Mouse (Mus musculus) small intestine, adult 2 months (tissue): ENCODE measurements around the gene Gm20696. TPM values are rescaled to one million over a fixed set of nuclear protein-coding genes. Genes with fewer than 3 reads are reported as not detected.

Source experiments
- H3K27ac ChIP-seq: fragments of 200-500 bp; 2 replicates; pipeline ENCODE4 v1.5.1; 2012; ENCODE audit warnings: low read depth, low read length, control low read depth, inconsistent platforms; ENCODE audit not compliant: insufficient read depth
- H3K27me3 ChIP-seq: fragments of 200-500 bp; 2 replicates; pipeline ENCODE4 v1.6.1; 2012; ENCODE audit warnings: mild to moderate bottlenecking, moderate library complexity, low read length, inconsistent platforms; ENCODE audit not compliant: control insufficient read depth, insufficient read depth
- H3K36me3 ChIP-seq: fragments of 200-500 bp; 2 replicates; pipeline ENCODE4 v1.6.1; 2012; ENCODE audit warnings: mild to moderate bottlenecking, low read length, control low read depth, inconsistent platforms; ENCODE audit not compliant: control insufficient read depth, insufficient read depth
- H3K4me1 ChIP-seq: fragments of 200-500 bp; 2 replicates; pipeline ENCODE4 v1.6.1; 2012; ENCODE audit warnings: low read length, inconsistent platforms, mixed read lengths; ENCODE audit not compliant: control insufficient read depth, insufficient read depth, insufficient read length
- H3K4me3 ChIP-seq: fragments of 200-500 bp; 2 replicates; pipeline ENCODE4 v1.5.1; 2012; ENCODE audit warnings: low read depth, mild to moderate bottlenecking, control low read depth, inconsistent platforms, low read length, moderate library complexity
- CTCF ChIP-seq: fragments of 200-500 bp; IDR thresholded peaks from 2 replicates; pipeline ENCODE4 v1.5.1; 2012; ENCODE audit warnings: low read depth, mild to moderate bottlenecking, control low read depth, inconsistent platforms, low read length, moderate library complexity, mixed read lengths; ENCODE audit not compliant: insufficient replicate concordance, insufficient read length; ENCODE audit errors: extremely low read depth
- POLR2A ChIP-seq: fragments of 200-500 bp; IDR thresholded peaks from 2 replicates; pipeline ENCODE4 v1.6.1; 2012; ENCODE audit warnings: low read depth, mild to moderate bottlenecking, control low read depth, inconsistent platforms, low read length, moderate library complexity
- WGBS: fragments of 180-500 bp; shearing (Covaris S2); methylation state at CpG from one replicate; pipeline ENCODE4 v1.1.7; 2018; 5-methylcytosine and 5-hydroxymethylcytosine counted together
- polyA plus RNA-seq: library from polyadenylated mRNA; depleted of rRNA; stranded (reverse); fragments of >200 nt; gene quantifications from 2 replicates; pipeline ENCODE4 v1.2.3, GENCODE M21; 2012

Gm20696 gene
- polyA plus RNA-seq, 1 experiment = 0.57 TPM

GRCm38 (mm10) chr6:99678108-99678507 is 11.5 kb upstream of the Gm20696 start:
- Histone ChIP-seq H3K4me3 (no peak overlapping the region), H3K27me3 (no peaks in the 10 kb centered on the region), H3K27ac (no peak overlapping the region), H3K36me3 (no peaks in the 10 kb centered on the region), H3K4me1 (peaks cover 5% of the 10 kb centered on the region; the same call in 1 of the 2 replicates)
- 75% methylated on average over 11 of the region's 11 CpGs for WGBS
- no peak for TF ChIP-seq POLR2A

GRCm38 (mm10) chr6:99677325-99677724 is 10.7 kb upstream of the Gm20696 start:
- Histone ChIP-seq H3K4me1 (peaks cover 5% of the 10 kb centered on the region; the same call in 1 of the 2 replicates), H3K27ac (no peak overlapping the region), H3K4me3 (no peak overlapping the region), H3K36me3 (no peaks in the 10 kb centered on the region), H3K27me3 (no peaks in the 10 kb centered on the region)
- no peak for TF ChIP-seq CTCF
- no peak for TF ChIP-seq POLR2A
- WGBS = 35% methylated on average over 8 of the region's 8 CpGs

- H3K27me3 ChIP-seq = no peaks in the 10 kb centered on the region
- TF ChIP-seq POLR2A = no peak
- TF ChIP-seq CTCF = no peak
- 84% methylated on average over 4 of the region's 4 CpGs for WGBS
- no peak overlapping the region for H3K4me3 ChIP-seq
- no peak overlapping the region for H3K27ac ChIP-seq
- H3K4me1 ChIP-seq = peaks cover 5% of the 10 kb centered on the region; the same call in 1 of the 2 replicates
- H3K36me3 ChIP-seq = no peaks in the 10 kb centered on the region
Measured at GRCm38 (mm10) chr6:99674482-99674881, 7.9 kb upstream of the Gm20696 start.

- no peak overlapping the region for H3K27ac ChIP-seq
- no peaks in the 10 kb centered on the region for H3K36me3 ChIP-seq
- no peak for TF ChIP-seq CTCF
- no peak for TF ChIP-seq POLR2A
- H3K27me3 ChIP-seq = no peaks in the 10 kb centered on the region
- peaks cover 7% of the 10 kb centered on the region; the same call in 1 of the 2 replicates for H3K4me1 ChIP-seq
- no peak overlapping the region for H3K4me3 ChIP-seq
- WGBS = 62% methylated on average over 3 of the region's 3 CpGs
Measured at GRCm38 (mm10) chr6:99671768-99672167, 5.2 kb upstream of the Gm20696 start.

GRCm38 (mm10) chr6:99670481-99671119 is 4.0 kb upstream of the Gm20696 start:
- H3K4me1 ChIP-seq = peaks cover 8% of the 10 kb centered on the region; the same call in 1 of the 2 replicates
- H3K27ac ChIP-seq = no peak overlapping the region
- no peaks in the 10 kb centered on the region for H3K36me3 ChIP-seq
- TF ChIP-seq POLR2A = no peak
- peak; percentile 71; the same call in 1 of the 2 replicates for TF ChIP-seq CTCF
- 81% methylated on average over 7 of the region's 7 CpGs for WGBS
- H3K4me3 ChIP-seq = no peak overlapping the region
- H3K27me3 ChIP-seq = no peaks in the 10 kb centered on the region

GRCm38 (mm10) chr6:99669481-99670325 is 3.1 kb upstream of the Gm20696 start:
- WGBS = 44% methylated on average over 5 of the region's 5 CpGs
- TF ChIP-seq CTCF (no peak), POLR2A (no peak)
- Histone ChIP-seq H3K36me3 (no peaks in the 10 kb centered on the region), H3K27ac (no peak overlapping the region), H3K4me3 (no peak overlapping the region), H3K27me3 (no peaks in the 10 kb centered on the region), H3K4me1 (peaks cover 8% of the 10 kb centered on the region; the same call in 1 of the 2 replicates)

- TF ChIP-seq CTCF (no peak), POLR2A (no peak)
- peaks cover 10% of the 10 kb centered on the region; the same call in 1 of the 2 replicates for H3K4me1 ChIP-seq
- H3K27ac ChIP-seq = peak overlapping the region; percentile 21; the same call in 1 of the 2 replicates
- H3K4me3 ChIP-seq = no peak overlapping the region
- 56% methylated on average over 8 of the region's 8 CpGs for WGBS
- no peaks in the 10 kb centered on the region for H3K36me3 ChIP-seq
- no peaks in the 10 kb centered on the region for H3K27me3 ChIP-seq
Measured at GRCm38 (mm10) chr6:99667290-99667689, 693 bp upstream of the Gm20696 start.
